Mouse (Mus musculus) kidney, adult 11 months (tissue): ENCODE results near the gene Trim26.

Experiments used
- DNase-seq: peaks from one replicate; pipeline ENCODE4 v3.0.0; 2022

Trim26 gene

GRCm38 (mm10) chr17:36903651-36904050 is 66.7 kb downstream of the Trim26 start:
- no peak for DNase-seq

- no peak for DNase-seq
Observed at GRCm38 (mm10) chr17:36908235-36908634, 71.3 kb downstream of the Trim26 start.
